Mouse (Mus musculus): ENCODE data around the gene Zfp282. TPM values are rescaled to one million over a fixed set of nuclear protein-coding genes. Genes with fewer than 3 reads are reported as not detected.

The Zfp282 gene
- total RNA-seq (2023; ENCODE audit: inconsistent age): 14.4 to 15.4 TPM (median 15.1 TPM) in 4 replicates

DNA sequence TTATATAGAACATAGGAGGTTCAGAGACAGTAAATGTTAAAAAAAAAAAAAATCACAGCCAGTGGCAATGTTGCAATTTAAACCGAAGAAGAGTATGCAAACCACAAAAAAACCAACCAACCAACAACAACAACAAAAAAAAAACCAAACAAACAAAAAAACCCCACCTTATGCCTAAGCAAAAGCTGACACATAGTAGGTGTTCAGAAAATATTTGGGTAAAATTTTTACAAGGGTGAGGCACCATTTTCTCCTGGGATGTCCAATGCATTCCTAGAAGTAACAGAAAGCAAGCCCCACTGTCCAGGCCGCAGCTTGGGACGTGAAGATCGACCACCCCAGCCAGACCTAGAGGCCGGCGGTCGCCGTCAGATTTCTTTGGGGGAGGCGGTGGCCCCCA lies at the start of gene Zfp282:
Gene Zfp282 (plus strand): TSS at position 147 of the 400 bp plus-strand sequence.

DNA sequence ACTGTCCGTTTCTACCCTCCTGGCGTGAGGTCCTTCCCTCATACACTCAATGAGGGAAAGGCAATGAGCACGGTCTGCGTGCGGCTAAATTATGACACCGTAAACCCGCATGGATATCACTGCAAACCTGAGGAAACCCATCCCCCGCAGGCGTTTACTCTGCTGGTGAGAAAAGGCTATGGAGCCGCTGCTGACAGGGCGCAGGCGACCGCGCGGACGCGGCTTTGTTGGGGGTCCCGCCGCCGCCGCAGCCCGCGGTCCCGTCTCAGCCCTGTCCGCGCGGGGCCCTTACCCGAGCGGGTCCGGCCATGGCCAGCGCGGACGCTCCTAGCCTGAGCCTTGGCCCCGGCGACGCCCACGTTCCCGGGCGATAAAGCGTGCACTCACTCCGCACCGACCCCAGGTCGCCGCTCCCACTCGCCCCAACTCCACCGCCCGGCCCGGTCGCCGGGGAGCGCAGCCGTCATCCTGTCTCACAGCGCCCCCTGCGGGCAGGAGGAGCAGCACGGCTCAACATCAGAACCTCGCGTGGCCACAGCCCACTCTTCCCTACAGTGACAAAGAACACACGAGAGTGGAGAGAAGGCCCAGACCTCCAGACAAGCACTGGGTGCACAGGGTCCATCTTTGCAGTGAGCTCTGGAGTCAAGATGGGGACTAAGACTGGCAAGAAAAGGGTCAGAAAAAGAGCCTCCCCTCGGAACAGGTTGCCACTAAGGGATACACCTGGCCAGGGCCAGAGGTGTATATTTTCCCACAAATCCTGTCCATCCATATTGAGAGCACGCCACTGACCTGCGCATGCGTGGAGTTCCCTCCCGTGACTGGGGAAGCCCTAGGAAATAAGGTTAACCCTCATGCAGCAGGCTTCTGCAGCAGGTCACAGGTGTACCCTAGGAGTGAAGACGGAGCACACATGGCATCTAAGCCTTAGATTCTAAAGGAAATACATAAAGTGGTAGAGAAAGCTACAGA lies 46.6 kb upstream of the Zfp282 start, which contains the start of gene Zfp786:
Gene Zfp786 (minus strand): TSS at position 764 of the 975 bp plus-strand sequence.

DNA sequence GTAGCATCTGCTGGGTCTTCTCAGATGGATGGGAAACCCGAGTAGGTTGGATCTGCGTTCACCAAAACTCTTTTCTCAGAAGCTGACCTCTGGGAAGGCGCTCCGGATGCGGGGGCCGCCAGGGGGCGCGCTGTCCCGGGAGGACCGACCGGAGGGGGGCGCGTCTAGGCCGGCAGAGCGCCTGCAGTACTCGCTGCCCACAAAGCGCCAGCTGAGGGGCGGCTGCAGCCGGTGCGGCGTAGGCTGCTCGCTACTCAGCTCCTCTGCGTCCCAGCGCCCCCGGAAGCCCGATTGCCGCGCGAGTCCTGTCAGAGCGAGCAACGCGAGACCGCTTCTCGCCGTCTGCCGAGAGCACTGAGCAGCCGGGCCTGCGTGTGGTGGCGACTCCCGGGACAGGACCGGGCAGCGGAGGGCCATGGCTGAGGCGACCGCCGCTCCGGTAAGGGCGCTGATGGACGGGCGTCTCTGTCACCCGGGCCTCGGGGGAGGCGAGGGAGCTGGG lies 41.5 kb upstream of the Zfp282 start, which contains the start of gene Zfp398:
Gene Zfp398 (plus strand): TSS at position 180 of the 502 bp plus-strand sequence.

GRCm38 (mm10) chr6:47920447-47921340 lies 43.7 kb downstream of the Zfp282 start, which contains the start of gene Zfp212:
Gene Zfp212 (plus strand): TSS chr6:47920476.

DNA sequence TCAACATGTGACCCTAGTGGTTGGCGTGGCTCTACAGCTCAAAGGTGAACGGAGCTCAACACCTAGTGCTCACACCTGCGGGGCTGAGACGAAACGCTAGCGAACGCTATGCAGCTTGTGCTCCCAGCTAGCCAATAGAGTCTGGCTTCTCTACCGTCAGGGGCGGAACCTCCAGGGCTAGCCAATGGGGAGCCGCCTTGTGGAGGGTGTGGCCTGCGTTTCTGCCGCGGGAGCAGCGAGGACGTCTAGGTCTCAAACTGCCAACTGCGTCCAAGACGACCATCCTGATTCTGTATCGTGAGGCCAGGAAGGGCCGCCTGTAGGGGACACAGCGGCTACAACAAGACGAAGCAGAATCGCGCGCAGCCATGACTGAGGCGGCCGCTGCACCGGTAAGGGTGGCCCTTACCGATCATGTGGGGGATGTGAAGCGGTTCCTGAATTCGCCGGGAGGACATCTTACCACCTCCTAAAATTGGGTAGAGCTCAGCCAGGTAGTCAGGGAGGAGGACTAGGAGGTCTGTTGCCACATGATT lies 76.3 kb downstream of the Zfp282 start, which contains the start of gene Zfp956:
Gene Zfp956 (plus strand): TSS at position 200 of the 536 bp plus-strand sequence.

Other genes with a start within 250 kb of the Zfp282 start
- gene Pdia4, start 63.8 kb upstream of the Zfp282 start, total RNA-seq (2023; ENCODE audit: inconsistent age): 216 to 266 TPM (median 226 TPM) in 4 replicates
- gene Zfp786, start 46.3 kb upstream of the Zfp282 start, total RNA-seq (2023; ENCODE audit: inconsistent age): 0.16 to 0.21 TPM in 2 of 4 replicates, not detected in the others
- gene Zfp398, start 41.5 kb upstream of the Zfp282 start, total RNA-seq (2023; ENCODE audit: inconsistent age): 28.0 to 29.5 TPM (median 29.0 TPM) in 4 replicates
- gene Zfp212, start 43.3 kb downstream of the Zfp282 start, total RNA-seq (2023; ENCODE audit: inconsistent age): 29.3 to 32.7 TPM (median 31.7 TPM) in 4 replicates
- 25.1 to 35.4 TPM (median 29.6 TPM) in 4 replicates for gene Zfp956, start 76.2 kb downstream of the Zfp282 start, total RNA-seq (2023; ENCODE audit: inconsistent age)
- gene Zfp777, start 171.7 kb downstream of the Zfp282 start, total RNA-seq (2023; ENCODE audit: inconsistent age): 39.8 to 49.4 TPM (median 43.1 TPM) in 4 replicates
- 64.2 to 68.7 TPM (median 66.6 TPM) in 4 replicates for gene Zfp746, start 209.4 kb downstream of the Zfp282 start, total RNA-seq (2023; ENCODE audit: inconsistent age)